Mouse (Mus musculus) kidney, adult 2 months (tissue): ENCODE results near the gene Bcl6b.

Source experiments
- CTCF ChIP-seq: fragments of 200-500 bp; conservative IDR thresholded peaks from 2 replicates; pipeline ENCODE4 v1.5.1; 2011; ENCODE audit warnings: low read depth, mild to moderate bottlenecking, control low read depth, low read length, moderate library complexity, mixed read lengths; ENCODE audit not compliant: insufficient read depth, insufficient read length
- POLR2A ChIP-seq: fragments of 200-500 bp; IDR thresholded peaks from one replicate; pipeline ENCODE4 v1.6.1; 2011; ENCODE audit warnings: low read depth, low read length, control low read depth

GRCm38 (mm10) chr11:70271641-70272040 lies 42.0 kb upstream of the Bcl6b start:
- TF ChIP-seq CTCF, result no peak
- TF ChIP-seq POLR2A, result no peak
